Mouse (Mus musculus) bone marrow macrophage, adult 2 months (primary cell): Measurements from ENCODE around the gene Enpp3.

ENCODE experiments used
- CTCF ChIP-seq: IDR thresholded peaks from 2 replicates; pipeline ENCODE4 v1.5.1; 2012; ENCODE audit warnings: low read depth, mild to moderate bottlenecking, low read length, moderate library complexity
- POLR2A ChIP-seq: IDR thresholded peaks from 2 replicates; pipeline ENCODE4 v1.6.1; 2012; ENCODE audit warnings: mild to moderate bottlenecking, low read depth, low read length, borderline replicate concordance

- TF ChIP-seq POLR2A (no peak), CTCF (no peak)
These were observed 14.5 kb downstream of the Enpp3 start for GRCm38 (mm10) chr10:24828136-24828535.
